Mouse (Mus musculus): ENCODE results near the gene Ufc1.
A peak's percentile ranks its signal among the peaks of the same experiment; 100 is the strongest.
"Not testable (repeated sequence)": the region's sequence is repeated elsewhere in the genome, so short reads cannot be mapped to it uniquely, and the experiment has no call there.

The Ufc1 gene

GRCm38 (mm10) chr1:171248386-171249226 is 46.2 kb downstream of the Ufc1 start:
- no peak for DNase-seq (ENCODE audit: extremely low read depth, low read depth, low spot score)

- no peak for DNase-seq (ENCODE audit: extremely low read depth, low read depth, low spot score)
These were observed 46.9 kb downstream of the Ufc1 start for GRCm38 (mm10) chr1:171247916-171248315.

- DNase-seq (ENCODE audit: extremely low read depth, low read depth, low spot score): no peak
These were observed 47.4 kb downstream of the Ufc1 start for GRCm38 (mm10) chr1:171247453-171247841.

GRCm38 (mm10) chr1:171246709-171247452 is 47.9 kb downstream of the Ufc1 start:
- peak; percentile 90 for DNase-seq (ENCODE audit: extremely low read depth, low read depth, low spot score)

GRCm38 (mm10) chr1:171245353-171245752 is 49.5 kb downstream of the Ufc1 start:
- no peak for DNase-seq (ENCODE audit: extremely low read depth, low read depth, low spot score)

GRCm38 (mm10) chr1:171241952-171242351 is 52.9 kb downstream of the Ufc1 start:
- DNase-seq (ENCODE audit: extremely low read depth, low read depth, low spot score): not testable (repeated sequence)

- no peak for DNase-seq (ENCODE audit: extremely low read depth, low read depth, low spot score)
These were observed 53.9 kb downstream of the Ufc1 start for GRCm38 (mm10) chr1:171240911-171241310.

GRCm38 (mm10) chr1:171239992-171240744 is 54.7 kb downstream of the Ufc1 start:
- DNase-seq (ENCODE audit: extremely low read depth, low read depth, low spot score): no peak

Data from fat pad, adult 2 months (tissue).